Mouse (Mus musculus): ENCODE data around the gene Olfr1277.

Gene Olfr1277

GRCm38 (mm10) chr2:111274006-111274405 is at the start of gene Olfr1277:
Gene Olfr1277, minus strand, starts transcription at chr2:111274106.
- no peak for DNase-seq

GRCm38 (mm10) chr2:111313717-111314116 is 39.8 kb upstream of the Olfr1277 start, which contains the start of gene Olfr1280:
Gene Olfr1280, plus strand, starts transcription at chr2:111314017.
- DNase-seq = no peak

GRCm38 (mm10) chr2:111300374-111300773 is 26.5 kb upstream of the Olfr1277 start, which contains the start of gene Olfr1279:
Gene Olfr1279, plus strand, starts transcription at chr2:111300635.
- no peak for DNase-seq

GRCm38 (mm10) chr2:111298541-111298940 is 24.6 kb upstream of the Olfr1277 start:
- DNase-seq = no peak

- no peak for DNase-seq
Measured at GRCm38 (mm10) chr2:111289836-111290235, 15.9 kb upstream of the Olfr1277 start, which contains the start of gene Olfr1278. Gene Olfr1278, plus strand, starts transcription at chr2:111290136.

- DNase-seq = no peak
Measured at GRCm38 (mm10) chr2:111254216-111254615, 19.7 kb downstream of the Olfr1277 start, which contains the start of gene Olfr1276. Gene Olfr1276, plus strand, starts transcription at chr2:111254516.

- DNase-seq = no peak
Measured at GRCm38 (mm10) chr2:111235186-111235585, 38.7 kb downstream of the Olfr1277 start, which contains the start of gene Olfr1275. Gene Olfr1275, minus strand, starts transcription at chr2:111235286.

- no peak for DNase-seq
Measured at GRCm38 (mm10) chr2:111229502-111229901, 44.4 kb downstream of the Olfr1277 start, which contains the start of gene 4930430A15Rik. Gene 4930430A15Rik, minus strand, starts transcription at chr2:111229602.

Data from kidney, postnatal 4 days (tissue).